Mouse (Mus musculus): ENCODE measurements around the gene Ampd2. TPM values are rescaled to one million over a fixed set of nuclear protein-coding genes. Genes with fewer than 3 reads are reported as not detected.

Ampd2 gene
- polyA plus RNA-seq, 1 experiment, result 48.2 TPM

GRCm38 (mm10) chr3:108102075-108102474 lies 15.6 kb upstream of the Ampd2 start:
- H3K9me3 ChIP-seq (replicated peaks; ENCODE audit: control insufficient read depth, insufficient read depth, low read length, poor library complexity, severe bottlenecking), result no peaks in the 10 kb centered on the region
- no peak overlapping the region for H3K9ac ChIP-seq (ENCODE audit: low read depth, poor library complexity, severe bottlenecking)
- H3K27ac ChIP-seq (ENCODE audit: insufficient read depth, low read length), result no peak overlapping the region
- no peaks in the 10 kb centered on the region for H3K4me1 ChIP-seq (ENCODE audit: control insufficient read depth, insufficient read depth, low read length)
- no peaks in the 10 kb centered on the region for H3K27me3 ChIP-seq (ENCODE audit: control insufficient read depth, insufficient read depth, low read length, poor library complexity, severe bottlenecking)
- peaks cover 3% of the 10 kb centered on the region; the same call in 1 of the 2 replicates for H3K36me3 ChIP-seq (ENCODE audit: control insufficient read depth, insufficient read depth, low read length, poor library complexity, severe bottlenecking)
- H3K4me3 ChIP-seq (ENCODE audit: low read depth, low read length), result no peak overlapping the region
- TF ChIP-seq POLR2A (IDR thresholded peaks at IDR 0.05; ENCODE audit: insufficient read depth, low read length), result no peak
- TF ChIP-seq EP300 (IDR thresholded peaks at IDR 0.05; ENCODE audit: insufficient read depth, low read depth, low read length), result no peak
- TF ChIP-seq CTCF (IDR thresholded peaks at IDR 0.05; ENCODE audit: low read depth, low read length), result no peak

- H3K27me3 ChIP-seq (ENCODE audit: control insufficient read depth, insufficient read depth, low read length, poor library complexity, severe bottlenecking), result no peaks in the 10 kb centered on the region
- TF ChIP-seq POLR2A (IDR thresholded peaks at IDR 0.05; ENCODE audit: insufficient read depth, low read length) (no peak), CTCF (IDR thresholded peaks at IDR 0.05; ENCODE audit: low read depth, low read length) (no peak), EP300 (IDR thresholded peaks at IDR 0.05; ENCODE audit: insufficient read depth, low read depth, low read length) (no peak)
- no peaks in the 10 kb centered on the region for H3K4me1 ChIP-seq (ENCODE audit: control insufficient read depth, insufficient read depth, low read length)
- H3K27ac ChIP-seq (ENCODE audit: insufficient read depth, low read length), result no peak overlapping the region
- no peak overlapping the region for H3K4me3 ChIP-seq (ENCODE audit: low read depth, low read length)
- H3K36me3 ChIP-seq (ENCODE audit: control insufficient read depth, insufficient read depth, low read length, poor library complexity, severe bottlenecking), result peaks cover 3% of the 10 kb centered on the region; the same call in 1 of the 2 replicates
- H3K9ac ChIP-seq (ENCODE audit: low read depth, poor library complexity, severe bottlenecking), result no peak overlapping the region
- no peaks in the 10 kb centered on the region for H3K9me3 ChIP-seq (replicated peaks; ENCODE audit: control insufficient read depth, insufficient read depth, low read length, poor library complexity, severe bottlenecking)
Measured at GRCm38 (mm10) chr3:108101594-108101993, 15.1 kb upstream of the Ampd2 start.

- no peak overlapping the region for H3K9ac ChIP-seq (ENCODE audit: low read depth, poor library complexity, severe bottlenecking)
- TF ChIP-seq EP300 (IDR thresholded peaks at IDR 0.05; ENCODE audit: insufficient read depth, low read depth, low read length) (no peak), POLR2A (IDR thresholded peaks at IDR 0.05; ENCODE audit: insufficient read depth, low read length) (no peak), CTCF (IDR thresholded peaks at IDR 0.05; ENCODE audit: low read depth, low read length) (no peak)
- no peaks in the 10 kb centered on the region for H3K9me3 ChIP-seq (replicated peaks; ENCODE audit: control insufficient read depth, insufficient read depth, low read length, poor library complexity, severe bottlenecking)
Measured at GRCm38 (mm10) chr3:108098316-108098715, 11.9 kb upstream of the Ampd2 start.

GRCm38 (mm10) chr3:108097656-108098055 lies 11.2 kb upstream of the Ampd2 start:
- TF ChIP-seq CTCF (IDR thresholded peaks at IDR 0.05; ENCODE audit: low read depth, low read length) (no peak), EP300 (IDR thresholded peaks at IDR 0.05; ENCODE audit: insufficient read depth, low read depth, low read length) (no peak), POLR2A (IDR thresholded peaks at IDR 0.05; ENCODE audit: insufficient read depth, low read length) (no peak)
- H3K9ac ChIP-seq (ENCODE audit: low read depth, poor library complexity, severe bottlenecking), result no peak overlapping the region
- H3K9me3 ChIP-seq (replicated peaks; ENCODE audit: control insufficient read depth, insufficient read depth, low read length, poor library complexity, severe bottlenecking), result no peaks in the 10 kb centered on the region
- H3K27ac ChIP-seq (ENCODE audit: insufficient read depth, low read length), result no peak overlapping the region
- no peaks in the 10 kb centered on the region for H3K4me1 ChIP-seq (ENCODE audit: control insufficient read depth, insufficient read depth, low read length)
- no peaks in the 10 kb centered on the region for H3K36me3 ChIP-seq (ENCODE audit: control insufficient read depth, insufficient read depth, low read length, poor library complexity, severe bottlenecking)
- H3K27me3 ChIP-seq (ENCODE audit: control insufficient read depth, insufficient read depth, low read length, poor library complexity, severe bottlenecking), result no peaks in the 10 kb centered on the region
- no peak overlapping the region for H3K4me3 ChIP-seq (ENCODE audit: low read depth, low read length)

More at GRCm38 (mm10) chr3:108098316-108098715, 11.9 kb upstream of the Ampd2 start:
- no peaks in the 10 kb centered on the region for H3K4me1 ChIP-seq (ENCODE audit: control insufficient read depth, insufficient read depth, low read length)
- no peak overlapping the region for H3K4me3 ChIP-seq (ENCODE audit: low read depth, low read length)
- no peak overlapping the region for H3K27ac ChIP-seq (ENCODE audit: insufficient read depth, low read length)
- H3K36me3 ChIP-seq (ENCODE audit: control insufficient read depth, insufficient read depth, low read length, poor library complexity, severe bottlenecking), result no peaks in the 10 kb centered on the region
- no peaks in the 10 kb centered on the region for H3K27me3 ChIP-seq (ENCODE audit: control insufficient read depth, insufficient read depth, low read length, poor library complexity, severe bottlenecking)

DNA sequence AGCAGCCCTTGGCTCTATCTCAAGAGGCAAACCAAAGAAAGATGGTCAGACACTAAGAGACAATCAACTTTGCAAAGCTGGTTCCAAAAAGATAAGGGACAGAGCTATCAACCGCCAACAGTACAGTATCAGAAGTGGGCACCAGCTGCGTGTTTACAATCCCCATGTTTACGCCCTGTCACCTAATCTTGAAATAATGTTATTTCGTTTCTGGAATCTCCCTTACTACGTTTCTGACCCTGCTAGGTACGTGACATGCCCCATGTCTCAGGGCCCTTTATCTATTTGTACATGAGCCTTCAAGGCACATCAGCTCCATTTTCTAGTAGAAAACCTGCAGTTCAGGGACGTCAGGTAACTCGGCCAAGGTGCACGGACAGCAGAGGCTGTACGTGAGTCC lies 10.3 kb upstream of the Ampd2 start:
- H3K27me3 ChIP-seq (ENCODE audit: control insufficient read depth, insufficient read depth, low read length, poor library complexity, severe bottlenecking), result no peaks in the 10 kb centered on the region
- H3K9ac ChIP-seq (ENCODE audit: low read depth, poor library complexity, severe bottlenecking), result no peak overlapping the region
- H3K4me1 ChIP-seq (ENCODE audit: control insufficient read depth, insufficient read depth, low read length), result no peaks in the 10 kb centered on the region
- H3K36me3 ChIP-seq (ENCODE audit: control insufficient read depth, insufficient read depth, low read length, poor library complexity, severe bottlenecking), result no peaks in the 10 kb centered on the region
- TF ChIP-seq POLR2A (IDR thresholded peaks at IDR 0.05; ENCODE audit: insufficient read depth, low read length), result no peak
- no peaks in the 10 kb centered on the region for H3K9me3 ChIP-seq (replicated peaks; ENCODE audit: control insufficient read depth, insufficient read depth, low read length, poor library complexity, severe bottlenecking)
- H3K4me3 ChIP-seq (ENCODE audit: low read depth, low read length), result no peak overlapping the region
- H3K27ac ChIP-seq (ENCODE audit: insufficient read depth, low read length), result no peak overlapping the region

DNA sequence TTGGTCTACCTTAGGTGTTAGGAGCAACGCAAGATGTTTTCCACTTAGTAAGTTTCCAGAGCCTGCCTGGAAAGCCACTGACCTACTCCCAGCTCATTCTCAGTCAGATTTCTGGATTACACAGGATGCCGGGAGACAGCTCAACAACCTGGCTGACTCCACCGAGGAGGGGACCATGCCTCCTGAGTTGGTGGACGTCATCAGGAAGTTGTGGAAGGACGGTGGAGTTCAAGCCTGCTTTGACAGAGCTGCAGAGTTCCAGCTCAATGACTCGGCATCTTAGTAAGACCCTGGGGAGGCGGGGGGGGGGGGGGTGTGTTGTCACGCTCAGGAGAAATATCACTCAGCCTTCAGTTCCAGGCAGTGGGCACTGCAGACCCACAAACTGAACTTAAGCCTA lies 9.8 kb upstream of the Ampd2 start:
- Histone ChIP-seq H3K4me1 (ENCODE audit: control insufficient read depth, insufficient read depth, low read length) (no peaks in the 10 kb centered on the region), H3K27ac (ENCODE audit: insufficient read depth, low read length) (no peak overlapping the region), H3K27me3 (ENCODE audit: control insufficient read depth, insufficient read depth, low read length, poor library complexity, severe bottlenecking) (no peaks in the 10 kb centered on the region), H3K4me3 (ENCODE audit: low read depth, low read length) (no peak overlapping the region), H3K36me3 (ENCODE audit: control insufficient read depth, insufficient read depth, low read length, poor library complexity, severe bottlenecking) (no peaks in the 10 kb centered on the region), H3K9me3 (replicated peaks; ENCODE audit: control insufficient read depth, insufficient read depth, low read length, poor library complexity, severe bottlenecking) (no peaks in the 10 kb centered on the region), H3K9ac (ENCODE audit: low read depth, poor library complexity, severe bottlenecking) (no peak overlapping the region)
- TF ChIP-seq POLR2A (IDR thresholded peaks at IDR 0.05; ENCODE audit: insufficient read depth, low read length), result no peak
- TF ChIP-seq EP300 (IDR thresholded peaks at IDR 0.05; ENCODE audit: insufficient read depth, low read depth, low read length), result no peak
- no peak for TF ChIP-seq CTCF (IDR thresholded peaks at IDR 0.05; ENCODE audit: low read depth, low read length)
